Mouse (Mus musculus): ENCODE measurements around the gene Abcc2.

DNA sequence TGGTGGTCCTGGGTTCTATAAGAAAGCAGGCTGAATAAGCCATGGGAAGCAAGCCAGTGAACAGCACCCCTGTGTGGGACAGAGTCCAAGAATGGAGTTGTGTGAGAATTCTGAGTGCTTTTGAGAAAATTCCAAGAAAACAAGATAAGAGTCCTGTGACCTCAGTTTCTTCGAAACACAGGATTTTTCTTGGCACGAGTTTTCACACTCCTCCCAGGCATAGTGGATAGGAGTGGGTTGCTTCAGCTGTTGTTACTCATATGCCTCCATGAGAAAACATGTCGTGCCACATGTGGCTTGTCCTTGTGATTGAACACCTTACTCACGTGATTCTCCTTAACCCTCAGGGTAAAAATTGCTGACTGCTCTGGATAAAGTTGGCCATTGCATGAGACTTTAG lies 34.1 kb upstream of the Abcc2 start:
- TF ChIP-seq CTCF (IDR thresholded peaks at IDR 0.05; ENCODE audit: insufficient read depth, low read depth, low read length) (no peak), POLR2A (IDR thresholded peaks at IDR 0.05; ENCODE audit: insufficient read depth, low read depth, low read length) (no peak)

Data from olfactory bulb, adult 2 months (tissue).